Mouse (Mus musculus) T-cell, adult 66 days (primary cell): Measurements from ENCODE around the gene Trim69. TPM values are rescaled to one million over a fixed set of nuclear protein-coding genes. Genes with fewer than 3 reads are reported as not detected.

Experiments used
- total RNA-seq, 2 experiments: library from RNA; stranded (reverse); gene quantifications; 3 replicates in 1 of 2; 4 replicates in 1 of 2; pipeline ENCODE4 v1.2.4; 2023

Gene Trim69
- total RNA-seq: 1 to 10 TPM; 1.3 to 1.7 TPM

GRCm38 (mm10) chr2:122160680-122161079 is at the start of gene Trim69:
Trim69 (plus strand) TSS chr2:122160700.

GRCm38 (mm10) chr2:122117961-122118958 is 42.2 kb upstream of the Trim69 start, which contains the start of gene Spg11:
Spg11 (minus strand) TSS chr2:122118386.

GRCm38 (mm10) chr2:122147508-122148241 is 12.8 kb upstream of the Trim69 start, which contains the start of gene B2m:
B2m (plus strand) TSS chr2:122147686.

GRCm38 (mm10) chr2:122186106-122186505 is 25.6 kb downstream of the Trim69 start, which contains the start of the genes Patl2 and Terb2:
Patl2 (minus strand) TSS chr2:122186189.
Terb2 (plus strand) TSS chr2:122186272.

Other genes starting within 250 kb of the Trim69 start
- gene Ctdspl2, start 204.7 kb upstream of the Trim69 start, total RNA-seq: 10 to 100 TPM; 40.6 to 52.3 TPM
- gene Mageb3, start 204.6 kb upstream of the Trim69 start, total RNA-seq: not detected
- gene Eif3j1, start 132.2 kb upstream of the Trim69 start, total RNA-seq: 10 to 100 TPM; 40.7 to 49.5 TPM
- gene Spg11, start 42.3 kb upstream of the Trim69 start, total RNA-seq: 10 to 100 TPM; 25.8 to 28.9 TPM
- gene B2m, start 13.0 kb upstream of the Trim69 start, total RNA-seq: 1,000 to 10,000 TPM; 2,534 to 2,720 TPM
- not detected for gene Patl2, start 25.5 kb downstream of the Trim69 start, total RNA-seq
- gene Terb2, start 25.6 kb downstream of the Trim69 start, total RNA-seq: not detected
- gene Sord, start 74.0 kb downstream of the Trim69 start, total RNA-seq: 1 to 10 TPM; 3.3 to 4.0 TPM
- not detected for gene Duox2, start 137.7 kb downstream of the Trim69 start, total RNA-seq
- not detected for gene Duoxa2, start 138.2 kb downstream of the Trim69 start, total RNA-seq
- gene Duoxa1, start 153.0 kb downstream of the Trim69 start, total RNA-seq: not detected
- gene Duox1, start 155.0 kb downstream of the Trim69 start, total RNA-seq: not detected
- 1 to 10 TPM; 7.6 to 8.6 TPM for gene Shf, start 208.5 kb downstream of the Trim69 start, total RNA-seq